Mouse (Mus musculus): ENCODE measurements around the gene Olr1.

DNA sequence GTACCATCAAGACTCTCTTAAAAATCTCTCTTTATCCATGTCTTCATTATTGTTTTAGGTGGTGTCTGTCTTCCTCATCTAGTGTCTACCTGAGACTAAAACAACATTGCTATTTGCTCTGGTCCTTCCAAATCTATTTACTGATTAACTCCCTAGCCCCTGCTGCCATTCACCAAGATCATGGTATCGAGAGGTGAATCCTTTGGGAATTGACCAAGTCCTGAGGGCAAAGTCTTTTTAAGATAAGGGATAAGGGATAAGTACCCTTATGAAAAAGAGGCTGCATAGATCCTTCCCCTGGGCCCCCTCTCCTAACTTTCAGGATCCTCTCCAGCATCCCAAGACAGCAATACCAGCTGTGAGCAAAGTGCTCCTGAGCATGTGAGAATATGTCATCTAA, 22.6 kb upstream of the Olr1 start:
- no peak for TF ChIP-seq POLR2A (IDR thresholded peaks at IDR 0.05; ENCODE audit: borderline replicate concordance, insufficient read depth, low read length)
- TF ChIP-seq CTCF (IDR thresholded peaks at IDR 0.05; ENCODE audit: borderline replicate concordance, insufficient read depth, low read depth, low read length) = no peak

Measured in cerebellum, adult 2 months (tissue).